Mouse (Mus musculus) midbrain, embryonic 10.5 days (tissue): Measurements from ENCODE around the gene Map3k4. TPM values are rescaled to one million over a fixed set of nuclear protein-coding genes. Genes with fewer than 3 reads are reported as not detected.

Experiments used
- DNase-seq: peaks from one replicate; pipeline ENCODE4 v3.0.0-alpha.2; 2017; ENCODE audit warnings: low spot score
- H3K27ac ChIP-seq: fragments of 300-500 bp; sonication (generic); replicated peaks from 2 replicates; pipeline ENCODE4 v1.5.1; 2016; ENCODE audit warnings: mild to moderate bottlenecking
- H3K27me3 ChIP-seq: fragments of 300-500 bp; sonication (generic); 2 replicates; pipeline ENCODE4 v1.6.1; 2016; ENCODE audit warnings: low read depth, mild to moderate bottlenecking; ENCODE audit not compliant: poor library complexity, severe bottlenecking
- H3K36me3 ChIP-seq: fragments of 300-500 bp; sonication (generic); 2 replicates; pipeline ENCODE4 v1.6.1; 2016; ENCODE audit warnings: mild to moderate bottlenecking, moderate library complexity
- H3K4me1 ChIP-seq: fragments of 300-500 bp; sonication (generic); 2 replicates; pipeline ENCODE4 v1.6.1; 2016
- H3K4me3 ChIP-seq: fragments of 300-500 bp; sonication (generic); 2 replicates; pipeline ENCODE4 v1.5.1; 2016; ENCODE audit warnings: mild to moderate bottlenecking, moderate library complexity
- H3K9me3 ChIP-seq: fragments of 300-500 bp; sonication (generic); replicated peaks from 2 replicates; pipeline ENCODE4 v1.6.1; 2016; ENCODE audit warnings: mild to moderate bottlenecking
- WGBS: fragments of 180-500 bp; shearing (Covaris S2); methylation state at CpG from one replicate; pipeline ENCODE4 v1.1.7; 2016; 5-methylcytosine and 5-hydroxymethylcytosine counted together
- polyA plus RNA-seq: library from polyadenylated mRNA; unstranded; fragments of >200 nt; fragmentation: Nextera tagmentation; extraction: Ambion mirVana; gene quantifications from 2 replicates; pipeline ENCODE4 v1.2.1, GENCODE M21; 2016

Gene Map3k4
- polyA plus RNA-seq, 1 experiment from 2014 or later: 45.3 TPM

- DNase-seq: no peak
- H3K27ac ChIP-seq: no peak overlapping the region
- H3K36me3 ChIP-seq: peaks cover 38% of the 10 kb centered on the region
- no peaks in the 10 kb centered on the region for H3K9me3 ChIP-seq
- H3K4me1 ChIP-seq: no peaks in the 10 kb centered on the region
- no peaks in the 10 kb centered on the region for H3K27me3 ChIP-seq
- H3K4me3 ChIP-seq: no peak overlapping the region
- WGBS: 92% methylated on average over 4 of the region's 4 CpGs
Observed at GRCm38 (mm10) chr17:12277297-12277696, 41.3 kb downstream of the Map3k4 start.

DNA sequence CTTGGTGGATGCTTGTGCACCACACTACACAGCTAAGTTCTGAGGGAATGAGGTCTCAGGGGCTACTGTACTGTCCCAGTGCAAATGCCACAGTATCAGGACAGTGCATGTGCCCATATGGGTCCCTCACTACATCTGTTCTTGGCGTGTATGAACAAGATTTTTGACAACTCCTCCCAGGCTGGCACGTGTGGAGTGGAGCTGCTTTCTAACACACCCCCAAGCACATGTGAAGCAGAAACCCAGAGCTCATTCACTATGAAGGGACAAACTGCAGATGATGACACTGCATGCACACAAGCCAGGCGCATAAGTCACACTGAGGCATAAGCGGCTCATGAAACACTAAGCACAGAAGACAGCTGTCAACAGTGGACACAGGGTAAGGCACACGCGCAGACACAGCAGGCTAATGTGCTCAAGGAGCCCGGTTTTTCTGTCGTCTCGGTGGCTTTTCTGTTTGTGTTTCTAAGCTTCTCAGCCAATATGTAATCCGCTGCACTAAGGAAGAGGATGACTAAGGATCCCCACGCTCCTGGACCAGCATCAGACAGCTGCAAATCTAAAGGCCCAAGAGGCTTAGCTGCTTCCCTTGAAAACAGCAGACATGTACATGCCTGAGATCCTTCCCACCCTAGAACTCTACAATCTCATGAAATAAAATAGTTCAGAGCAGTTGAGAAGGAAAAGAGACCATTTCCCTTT is 41.9 kb downstream of the Map3k4 start:
- Histone ChIP-seq H3K27me3 (no peaks in the 10 kb centered on the region), H3K9me3 (no peaks in the 10 kb centered on the region), H3K4me3 (no peak overlapping the region), H3K4me1 (no peaks in the 10 kb centered on the region), H3K27ac (no peak overlapping the region), H3K36me3 (peaks cover 44% of the 10 kb centered on the region)
- no peak for DNase-seq
- WGBS: 92% methylated on average over 11 of the region's 11 CpGs

GRCm38 (mm10) chr17:12275756-12276155 is 42.8 kb downstream of the Map3k4 start:
- Histone ChIP-seq H3K36me3 (peaks cover 53% of the 10 kb centered on the region), H3K4me3 (no peak overlapping the region), H3K27ac (no peak overlapping the region), H3K27me3 (no peaks in the 10 kb centered on the region), H3K9me3 (no peaks in the 10 kb centered on the region), H3K4me1 (no peaks in the 10 kb centered on the region)
- 88% methylated on average over 9 of the region's 9 CpGs for WGBS
- no peak for DNase-seq

DNA sequence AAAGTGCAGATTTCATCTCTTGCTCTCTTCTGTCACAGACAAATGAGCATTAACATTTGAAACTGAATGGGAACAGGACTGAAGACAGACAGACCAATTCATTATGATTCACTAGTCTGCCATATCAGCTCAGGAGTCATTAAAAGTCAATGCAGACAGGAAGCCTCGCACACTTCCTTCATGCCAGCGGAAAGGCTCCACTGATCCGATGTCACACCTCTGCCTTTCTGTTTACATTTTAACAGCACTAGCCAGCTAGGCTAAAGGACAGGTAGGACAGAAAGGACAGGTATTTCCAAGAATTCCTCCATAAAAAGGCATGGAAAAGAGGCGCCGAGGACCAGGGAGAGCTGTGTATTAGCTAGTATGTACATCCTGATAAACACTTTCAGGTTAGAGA is 45.6 kb downstream of the Map3k4 start:
- 95% methylated on average over 5 of the region's 5 CpGs for WGBS
- H3K9me3 ChIP-seq: no peaks in the 10 kb centered on the region

DNA sequence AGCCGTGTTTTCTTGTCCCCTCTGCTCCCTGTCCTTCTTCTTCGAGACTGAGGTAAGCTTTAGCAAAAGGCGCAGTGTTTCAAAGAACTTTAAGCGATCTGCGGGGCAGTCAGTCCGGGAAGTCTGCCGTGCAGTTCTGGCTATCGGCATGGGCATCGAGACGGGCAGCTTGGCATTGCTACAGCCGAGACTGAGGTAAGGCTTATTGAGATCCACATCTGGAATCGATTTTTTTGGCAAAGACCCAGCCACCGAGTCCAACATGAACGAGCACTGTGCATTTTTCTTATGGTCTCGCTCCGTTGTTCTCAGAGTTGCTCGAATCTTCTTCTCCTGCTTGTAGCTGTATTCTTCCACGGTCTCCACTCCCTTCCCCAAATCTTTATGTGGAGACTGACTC is 46.8 kb downstream of the Map3k4 start:
- Histone ChIP-seq H3K4me3 (no peak overlapping the region), H3K27ac (no peak overlapping the region), H3K36me3 (peaks cover 63% of the 10 kb centered on the region), H3K27me3 (no peaks in the 10 kb centered on the region), H3K9me3 (no peaks in the 10 kb centered on the region), H3K4me1 (peaks cover 12% of the 10 kb centered on the region; the same call in 1 of the 2 replicates)
- WGBS: 98% methylated on average over 18 of the region's 18 CpGs
- no peak for DNase-seq

More for the DNA sequence above, 45.6 kb downstream of the Map3k4 start:
- no peak for DNase-seq
- peaks cover 6% of the 10 kb centered on the region; the same call in 1 of the 2 replicates for H3K4me1 ChIP-seq
- H3K36me3 ChIP-seq: peaks cover 75% of the 10 kb centered on the region
- no peak overlapping the region for H3K4me3 ChIP-seq
- no peak overlapping the region for H3K27ac ChIP-seq
- no peaks in the 10 kb centered on the region for H3K27me3 ChIP-seq

- H3K27me3 ChIP-seq: no peaks in the 10 kb centered on the region
- peak overlapping the region; percentile 52; the same call in 1 of the 2 replicates for H3K27ac ChIP-seq
- H3K4me1 ChIP-seq: peaks cover 18% of the 10 kb centered on the region
- 91% methylated on average over 10 of the region's 10 CpGs for WGBS
- no peak overlapping the region for H3K4me3 ChIP-seq
- no peaks in the 10 kb centered on the region for H3K9me3 ChIP-seq
- H3K36me3 ChIP-seq: peaks cover 45% of the 10 kb centered on the region
- no peak for DNase-seq
Observed at GRCm38 (mm10) chr17:12268538-12268937, 50.1 kb downstream of the Map3k4 start.

- Histone ChIP-seq H3K27ac (no peak overlapping the region), H3K4me3 (no peak overlapping the region), H3K9me3 (no peaks in the 10 kb centered on the region), H3K27me3 (no peaks in the 10 kb centered on the region), H3K4me1 (peaks cover 18% of the 10 kb centered on the region), H3K36me3 (peaks cover 48% of the 10 kb centered on the region)
- DNase-seq: no peak
- WGBS: 90% methylated on average over 4 of the region's 4 CpGs
Observed at GRCm38 (mm10) chr17:12268091-12268490, 50.5 kb downstream of the Map3k4 start.

DNA sequence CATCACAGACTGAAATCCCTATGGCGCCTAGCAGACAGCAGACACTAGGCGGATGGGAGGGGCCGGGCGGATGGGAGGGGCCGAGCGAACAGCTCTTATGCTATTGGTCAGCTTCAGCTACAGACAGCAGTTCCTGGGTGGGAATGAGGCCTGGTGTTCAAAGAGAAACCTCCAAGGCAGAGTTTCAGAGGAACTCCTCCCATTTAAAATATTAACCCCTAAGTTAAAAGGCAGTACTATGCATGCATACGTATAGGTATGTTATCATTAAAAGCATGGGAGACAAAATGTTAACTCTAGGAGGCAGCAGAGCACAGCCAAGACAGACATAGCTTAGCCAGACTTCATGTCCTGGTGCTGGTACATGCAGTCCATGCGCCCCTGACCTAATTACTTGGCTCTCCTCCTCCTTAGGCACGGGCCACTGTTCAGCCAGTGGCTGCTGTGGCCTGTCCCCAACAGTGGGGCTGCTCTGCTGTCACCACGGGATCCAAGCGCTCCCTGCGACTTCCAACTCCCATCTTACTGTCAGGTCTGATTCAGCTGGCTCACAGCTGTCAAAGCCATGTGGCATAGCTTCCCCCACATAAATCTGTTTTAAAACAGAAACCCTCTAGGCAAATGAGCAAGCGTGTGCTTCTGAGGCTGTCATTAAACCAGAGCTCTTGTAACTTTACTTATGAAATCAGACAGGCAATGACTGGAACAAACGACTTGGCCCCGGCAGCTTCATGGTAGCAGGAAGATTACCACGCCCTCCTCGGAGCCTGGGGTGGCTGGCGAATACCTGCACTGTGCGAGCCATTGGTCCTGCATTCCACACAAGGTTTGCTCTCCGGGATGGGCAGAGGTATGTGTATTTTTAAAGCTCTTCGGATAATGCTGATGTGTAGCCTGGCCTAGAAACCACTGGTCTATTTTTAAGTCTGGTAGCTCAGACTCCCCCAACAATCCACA is 52.3 kb downstream of the Map3k4 start:
- no peak overlapping the region for H3K27ac ChIP-seq
- peaks cover 18% of the 10 kb centered on the region for H3K4me1 ChIP-seq
- peaks cover 45% of the 10 kb centered on the region for H3K36me3 ChIP-seq
- DNase-seq: peak; percentile 40
- no peaks in the 10 kb centered on the region for H3K27me3 ChIP-seq
- H3K4me3 ChIP-seq: no peak overlapping the region
- H3K9me3 ChIP-seq: no peaks in the 10 kb centered on the region
- 78% methylated on average over 21 of the region's 21 CpGs for WGBS

GRCm38 (mm10) chr17:12264293-12264692 is 54.3 kb downstream of the Map3k4 start:
- H3K27ac ChIP-seq: no peak overlapping the region
- 89% methylated on average over 3 of the region's 3 CpGs for WGBS
- H3K36me3 ChIP-seq: peaks cover 45% of the 10 kb centered on the region
- H3K9me3 ChIP-seq: no peaks in the 10 kb centered on the region
- no peak for DNase-seq
- H3K27me3 ChIP-seq: no peaks in the 10 kb centered on the region
- H3K4me1 ChIP-seq: peaks cover 18% of the 10 kb centered on the region
- no peak overlapping the region for H3K4me3 ChIP-seq

DNA sequence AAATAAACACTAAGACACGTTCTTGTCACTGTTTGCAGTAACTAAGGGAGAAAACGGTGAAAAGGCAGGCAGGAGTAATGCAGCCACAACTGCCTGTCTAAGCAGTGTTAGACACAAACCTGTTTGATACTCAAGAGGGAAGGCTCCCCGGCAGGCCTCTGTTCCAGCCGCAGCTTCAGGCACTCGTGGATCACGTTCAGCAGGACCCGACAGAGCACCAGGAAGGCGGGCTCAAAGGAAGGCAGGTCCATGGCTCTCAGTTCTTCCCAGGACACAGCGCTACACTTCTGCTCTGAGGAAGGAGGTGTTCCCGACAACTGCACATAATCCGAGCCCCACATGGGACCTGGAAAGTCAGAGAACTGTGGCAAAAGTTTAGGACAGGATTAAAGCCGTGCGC is 54.8 kb downstream of the Map3k4 start:
- no peak overlapping the region for H3K4me3 ChIP-seq
- H3K27me3 ChIP-seq: no peaks in the 10 kb centered on the region
- no peak for DNase-seq
- no peak overlapping the region for H3K27ac ChIP-seq
- WGBS: 89% methylated on average over 13 of the region's 13 CpGs
- H3K36me3 ChIP-seq: peaks cover 46% of the 10 kb centered on the region
- no peaks in the 10 kb centered on the region for H3K9me3 ChIP-seq
- H3K4me1 ChIP-seq: peaks cover 16% of the 10 kb centered on the region

- no peak for DNase-seq
- H3K27me3 ChIP-seq: no peaks in the 10 kb centered on the region
- peaks cover 13% of the 10 kb centered on the region; the same call in 1 of the 2 replicates for H3K4me1 ChIP-seq
- 94% methylated on average over 8 of the region's 8 CpGs for WGBS
- no peak overlapping the region for H3K27ac ChIP-seq
- no peak overlapping the region for H3K4me3 ChIP-seq
- peaks cover 52% of the 10 kb centered on the region for H3K36me3 ChIP-seq
- no peaks in the 10 kb centered on the region for H3K9me3 ChIP-seq
Observed at GRCm38 (mm10) chr17:12262851-12263250, 55.7 kb downstream of the Map3k4 start.

DNA sequence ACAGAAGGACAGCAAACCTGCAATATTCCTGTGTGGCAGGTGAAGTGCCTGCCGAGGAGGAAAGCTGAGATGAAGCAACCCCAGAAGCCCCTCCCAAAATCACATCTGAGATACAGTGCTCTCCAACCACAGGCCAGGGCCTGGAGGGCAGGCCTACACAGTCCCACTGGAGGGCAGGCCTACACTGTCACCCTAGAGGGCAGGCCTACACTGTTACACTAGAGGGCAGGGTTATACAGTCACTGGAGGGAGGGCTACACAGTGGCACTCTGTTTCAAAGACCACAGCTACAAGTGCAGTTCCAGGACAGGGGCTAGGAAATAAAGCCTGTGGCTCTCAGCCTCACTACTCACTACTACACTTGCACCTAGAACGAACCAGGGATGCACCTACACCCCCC is 56.7 kb downstream of the Map3k4 start:
- peaks cover 6% of the 10 kb centered on the region; the same call in 1 of the 2 replicates for H3K4me1 ChIP-seq
- peaks cover 61% of the 10 kb centered on the region for H3K36me3 ChIP-seq
- 85% methylated on average over 2 of the region's 2 CpGs for WGBS
- H3K4me3 ChIP-seq: no peak overlapping the region
- H3K27ac ChIP-seq: no peak overlapping the region
- no peak for DNase-seq
- H3K9me3 ChIP-seq: no peaks in the 10 kb centered on the region
- H3K27me3 ChIP-seq: no peaks in the 10 kb centered on the region

DNA sequence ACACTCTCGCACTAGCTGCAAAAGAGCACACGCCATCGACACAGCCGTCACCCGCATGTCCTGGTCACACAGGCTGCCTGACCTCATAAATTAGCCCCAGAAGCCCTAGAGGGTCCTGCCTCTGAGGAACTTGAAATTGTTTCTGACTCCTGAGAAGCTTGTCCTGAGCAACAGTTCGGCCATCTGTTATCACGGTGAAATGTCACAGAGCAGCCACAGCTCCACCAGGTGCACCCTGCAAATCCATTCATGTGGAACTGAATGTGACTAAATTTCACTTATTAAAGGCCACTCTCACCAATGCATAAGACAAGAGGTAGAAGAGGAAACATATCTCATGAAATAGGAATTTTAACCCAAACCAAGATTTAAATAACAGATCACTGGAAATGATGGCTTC is 57.2 kb downstream of the Map3k4 start:
- DNase-seq: no peak
- H3K27ac ChIP-seq: no peak overlapping the region
- peaks cover 66% of the 10 kb centered on the region for H3K36me3 ChIP-seq
- H3K9me3 ChIP-seq: no peaks in the 10 kb centered on the region
- H3K4me3 ChIP-seq: no peak overlapping the region
- H3K27me3 ChIP-seq: no peaks in the 10 kb centered on the region
- 95% methylated on average over 7 of the region's 7 CpGs for WGBS
- H3K4me1 ChIP-seq: peaks cover 6% of the 10 kb centered on the region; the same call in 1 of the 2 replicates
